Mouse (Mus musculus) embryonic facial prominence, embryonic 12.5 days (tissue): ENCODE measurements around the gene Heatr6. TPM values are rescaled to one million over a fixed set of nuclear protein-coding genes. Genes with fewer than 3 reads are reported as not detected.

Source experiments
- ATAC-seq: fragments of 200-750 bp; cut with Nextera tagmentation; 2 replicates; pipeline ENCODE4 v1.8.0; 2017; ENCODE audit not compliant: insufficient number of reproducible peaks, insufficient read depth, low FRiP score, low TSS enrichment
- H3K27ac ChIP-seq: fragments of 300-500 bp; sonication (generic); 2 replicates; pipeline ENCODE4 v1.5.1; 2016; ENCODE audit warnings: mild to moderate bottlenecking
- H3K27me3 ChIP-seq: fragments of 300-500 bp; sonication (generic); 2 replicates; pipeline ENCODE4 v1.6.1; 2016; ENCODE audit warnings: mild to moderate bottlenecking, moderate library complexity
- H3K36me3 ChIP-seq: fragments of 300-500 bp; sonication (generic); 2 replicates; pipeline ENCODE4 v1.6.1; 2016; ENCODE audit warnings: mild to moderate bottlenecking
- H3K4me1 ChIP-seq: fragments of 300-500 bp; sonication (generic); 2 replicates; pipeline ENCODE4 v1.6.1; 2016
- H3K4me2 ChIP-seq: fragments of 300-500 bp; sonication (generic); replicated peaks from 2 replicates; pipeline ENCODE4 v1.6.1; 2016; ENCODE audit warnings: mild to moderate bottlenecking, moderate library complexity
- H3K4me3 ChIP-seq: fragments of 300-500 bp; sonication (generic); 2 replicates; pipeline ENCODE4 v1.5.1; 2016; ENCODE audit warnings: mild to moderate bottlenecking
- H3K9ac ChIP-seq: fragments of 300-500 bp; sonication (generic); 2 replicates; pipeline ENCODE4 v1.6.1; 2016; ENCODE audit warnings: mild to moderate bottlenecking, moderate library complexity
- H3K9me3 ChIP-seq: fragments of 300-500 bp; sonication (generic); 2 replicates; pipeline ENCODE4 v1.6.1; 2016; ENCODE audit warnings: mild to moderate bottlenecking, moderate library complexity
- WGBS: fragments of 180-500 bp; shearing (Covaris S2); methylation state at CpG from one replicate; pipeline ENCODE4 v1.1.7; 2016; 5-methylcytosine and 5-hydroxymethylcytosine counted together
- polyA plus RNA-seq: library from polyadenylated mRNA; unstranded; fragments of >200 nt; fragmentation: Nextera tagmentation; extraction: Ambion mirVana; gene quantifications from 2 replicates; pipeline ENCODE4 v1.2.1, GENCODE M21; 2016

Heatr6 gene
- polyA plus RNA-seq, 1 experiment from 2014 or later = 31.2 TPM

- Histone ChIP-seq H3K9ac (no peak overlapping the region), H3K36me3 (peaks cover 7% of the 10 kb centered on the region; the same call in 1 of the 2 replicates), H3K4me3 (no peak overlapping the region), H3K27ac (no peak overlapping the region), H3K4me2 (no peak overlapping the region), H3K4me1 (no peaks in the 10 kb centered on the region), H3K9me3 (no peaks in the 10 kb centered on the region), H3K27me3 (no peaks in the 10 kb centered on the region)
- no peak for ATAC-seq
- WGBS = 67% methylated on average over 8 of the region's 8 CpGs
Observed at GRCm38 (mm10) chr11:83788331-83788730, 34.8 kb downstream of the Heatr6 start.

- 63% methylated on average over 13 of the region's 13 CpGs for WGBS
- Histone ChIP-seq H3K9me3 (no peaks in the 10 kb centered on the region), H3K36me3 (no peaks in the 10 kb centered on the region), H3K27me3 (no peaks in the 10 kb centered on the region), H3K9ac (no peak overlapping the region), H3K4me1 (no peaks in the 10 kb centered on the region), H3K4me3 (no peak overlapping the region), H3K4me2 (no peak overlapping the region), H3K27ac (no peak overlapping the region)
- no peak for ATAC-seq
Observed at GRCm38 (mm10) chr11:83789259-83789658, 35.8 kb downstream of the Heatr6 start.

GRCm38 (mm10) chr11:83791133-83791532, 37.6 kb downstream of the Heatr6 start:
- no peaks in the 10 kb centered on the region for H3K9me3 ChIP-seq
- WGBS = 66% methylated on average over 4 of the region's 4 CpGs
- H3K4me3 ChIP-seq = no peak overlapping the region
- H3K9ac ChIP-seq = no peak overlapping the region
- no peaks in the 10 kb centered on the region for H3K4me1 ChIP-seq
- no peak overlapping the region for H3K4me2 ChIP-seq
- no peaks in the 10 kb centered on the region for H3K27me3 ChIP-seq
- ATAC-seq = no peak
- H3K27ac ChIP-seq = no peak overlapping the region
- H3K36me3 ChIP-seq = no peaks in the 10 kb centered on the region

GRCm38 (mm10) chr11:83792316-83792914, 38.9 kb downstream of the Heatr6 start:
- Histone ChIP-seq H3K9me3 (no peaks in the 10 kb centered on the region), H3K4me2 (no peak overlapping the region), H3K27ac (no peak overlapping the region), H3K4me1 (no peaks in the 10 kb centered on the region), H3K9ac (no peak overlapping the region), H3K4me3 (no peak overlapping the region), H3K36me3 (no peaks in the 10 kb centered on the region), H3K27me3 (no peaks in the 10 kb centered on the region)
- ATAC-seq = no peak
- WGBS = 86% methylated on average over 12 of the region's 12 CpGs

- H3K4me2 ChIP-seq = no peak overlapping the region
- no peak for ATAC-seq
- WGBS = 86% methylated on average over 14 of the region's 14 CpGs
Observed at GRCm38 (mm10) chr11:83793264-83793663, 39.8 kb downstream of the Heatr6 start.

GRCm38 (mm10) chr11:83796112-83796511, 42.6 kb downstream of the Heatr6 start:
- Histone ChIP-seq H3K4me3 (no peak overlapping the region), H3K9me3 (no peaks in the 10 kb centered on the region), H3K27ac (no peak overlapping the region), H3K36me3 (no peaks in the 10 kb centered on the region), H3K27me3 (no peaks in the 10 kb centered on the region), H3K9ac (no peak overlapping the region), H3K4me2 (no peak overlapping the region), H3K4me1 (no peaks in the 10 kb centered on the region)
- WGBS = 83% methylated on average over 6 of the region's 6 CpGs
- no peak for ATAC-seq

More at GRCm38 (mm10) chr11:83793264-83793663, 39.8 kb downstream of the Heatr6 start:
- H3K36me3 ChIP-seq = no peaks in the 10 kb centered on the region
- no peaks in the 10 kb centered on the region for H3K4me1 ChIP-seq
- no peak overlapping the region for H3K9ac ChIP-seq
- no peaks in the 10 kb centered on the region for H3K9me3 ChIP-seq
- H3K27me3 ChIP-seq = no peaks in the 10 kb centered on the region
- no peak overlapping the region for H3K4me3 ChIP-seq
- no peak overlapping the region for H3K27ac ChIP-seq

GRCm38 (mm10) chr11:83796980-83797608, 43.6 kb downstream of the Heatr6 start:
- Histone ChIP-seq H3K27ac (no peak overlapping the region), H3K27me3 (no peaks in the 10 kb centered on the region), H3K9me3 (no peaks in the 10 kb centered on the region), H3K9ac (no peak overlapping the region), H3K4me1 (no peaks in the 10 kb centered on the region), H3K4me2 (no peak overlapping the region), H3K36me3 (no peaks in the 10 kb centered on the region), H3K4me3 (no peak overlapping the region)
- no peak for ATAC-seq
- 78% methylated on average over 10 of the region's 10 CpGs for WGBS

GRCm38 (mm10) chr11:83799871-83800430, 46.5 kb downstream of the Heatr6 start:
- no peaks in the 10 kb centered on the region for H3K4me1 ChIP-seq
- ATAC-seq = no peak
- no peaks in the 10 kb centered on the region for H3K27me3 ChIP-seq
- H3K9ac ChIP-seq = no peak overlapping the region
- no peak overlapping the region for H3K27ac ChIP-seq
- 70% methylated on average over 12 of the region's 12 CpGs for WGBS
- no peaks in the 10 kb centered on the region for H3K36me3 ChIP-seq
- no peaks in the 10 kb centered on the region for H3K9me3 ChIP-seq
- no peak overlapping the region for H3K4me2 ChIP-seq
- H3K4me3 ChIP-seq = no peak overlapping the region

- WGBS = 69% methylated on average over 8 of the region's 8 CpGs
Observed at GRCm38 (mm10) chr11:83802166-83802565, 48.7 kb downstream of the Heatr6 start.

GRCm38 (mm10) chr11:83802581-83802980, 49.1 kb downstream of the Heatr6 start:
- ATAC-seq = no peak
- Histone ChIP-seq H3K27ac (no peak overlapping the region), H3K27me3 (no peaks in the 10 kb centered on the region), H3K4me1 (no peaks in the 10 kb centered on the region), H3K9ac (no peak overlapping the region), H3K36me3 (no peaks in the 10 kb centered on the region), H3K4me2 (no peak overlapping the region), H3K4me3 (no peak overlapping the region), H3K9me3 (no peaks in the 10 kb centered on the region)
- WGBS = 88% methylated on average over 4 of the region's 4 CpGs

More at GRCm38 (mm10) chr11:83802166-83802565, 48.7 kb downstream of the Heatr6 start:
- no peaks in the 10 kb centered on the region for H3K4me1 ChIP-seq
- H3K36me3 ChIP-seq = no peaks in the 10 kb centered on the region
- H3K9me3 ChIP-seq = no peaks in the 10 kb centered on the region
- no peak overlapping the region for H3K27ac ChIP-seq
- H3K4me3 ChIP-seq = no peak overlapping the region
- H3K27me3 ChIP-seq = no peaks in the 10 kb centered on the region
- ATAC-seq = no peak
- H3K4me2 ChIP-seq = no peak overlapping the region
- H3K9ac ChIP-seq = no peak overlapping the region

- no peaks in the 10 kb centered on the region for H3K36me3 ChIP-seq
- no peak overlapping the region for H3K4me2 ChIP-seq
- no peak for ATAC-seq
- no peak overlapping the region for H3K4me3 ChIP-seq
- no peaks in the 10 kb centered on the region for H3K27me3 ChIP-seq
- H3K9ac ChIP-seq = no peak overlapping the region
- WGBS = 77% methylated on average over 8 of the region's 8 CpGs
- no peaks in the 10 kb centered on the region for H3K9me3 ChIP-seq
- no peak overlapping the region for H3K27ac ChIP-seq
- no peaks in the 10 kb centered on the region for H3K4me1 ChIP-seq
Observed at GRCm38 (mm10) chr11:83810441-83810840, 56.9 kb downstream of the Heatr6 start.

GRCm38 (mm10) chr11:83815191-83815590, 61.7 kb downstream of the Heatr6 start:
- Histone ChIP-seq H3K4me2 (no peak overlapping the region), H3K9me3 (no peaks in the 10 kb centered on the region), H3K27ac (no peak overlapping the region), H3K36me3 (no peaks in the 10 kb centered on the region), H3K9ac (no peak overlapping the region), H3K27me3 (no peaks in the 10 kb centered on the region), H3K4me3 (no peak overlapping the region), H3K4me1 (peaks cover 17% of the 10 kb centered on the region)
- WGBS = 80% methylated on average over 5 of the region's 5 CpGs
- ATAC-seq = no peak
